Mouse (Mus musculus) heart, adult 2 months (tissue): ENCODE results near the gene Glra4.

Source experiments
- CTCF ChIP-seq: fragments of 200-600 bp; IDR thresholded peaks from 2 replicates; pipeline ENCODE4 v1.8.1; 2022; ENCODE audit warnings: antibody characterized with exemption, mild to moderate bottlenecking, moderate library complexity
- EP300 ChIP-seq: fragments of 200-500 bp; IDR thresholded peaks from 2 replicates; pipeline ENCODE4 v1.6.1; 2011; ENCODE audit warnings: low read depth, low read length, control low read depth; ENCODE audit not compliant: insufficient read depth
- POLR2A ChIP-seq: fragments of 200-500 bp; IDR thresholded peaks from 2 replicates; pipeline ENCODE4 v1.6.1; 2011; ENCODE audit warnings: mild to moderate bottlenecking, low read depth, low read length, control low read depth; ENCODE audit not compliant: insufficient read depth

DNA sequence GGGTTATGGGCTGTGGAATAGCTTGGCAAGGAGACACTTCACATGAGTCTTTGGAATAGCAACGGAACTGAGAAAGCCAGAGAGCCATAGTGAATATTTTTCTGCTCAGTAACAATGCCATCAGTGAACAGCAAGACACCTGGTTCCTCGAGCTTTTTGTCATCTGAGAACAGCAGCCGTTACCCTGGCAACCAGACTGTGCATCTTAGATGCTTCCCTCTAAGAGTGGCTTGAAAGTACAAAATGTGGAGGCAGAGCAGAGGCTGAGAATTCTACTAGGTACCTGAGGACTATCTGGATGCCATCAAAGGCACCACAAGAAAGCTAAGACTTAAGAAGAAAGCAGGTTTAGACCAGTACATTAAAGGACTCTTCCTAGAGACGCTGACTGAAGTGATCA lies 45.1 kb upstream of the Glra4 start:
- TF ChIP-seq CTCF (no peak), POLR2A (no peak), EP300 (no peak)
